Mouse (Mus musculus) heart, postnatal 0 days (tissue): ENCODE data around the gene Rbm47.

ENCODE experiments used
- CTCF ChIP-seq: IDR thresholded peaks from 2 replicates; pipeline ENCODE4 v1.5.1; 2016; ENCODE audit warnings: antibody characterized with exemption, control low read depth, low read depth
- EP300 ChIP-seq: IDR thresholded peaks from 2 replicates; pipeline ENCODE4 v1.6.1; 2016; ENCODE audit warnings: antibody characterized with exemption, low read depth

DNA sequence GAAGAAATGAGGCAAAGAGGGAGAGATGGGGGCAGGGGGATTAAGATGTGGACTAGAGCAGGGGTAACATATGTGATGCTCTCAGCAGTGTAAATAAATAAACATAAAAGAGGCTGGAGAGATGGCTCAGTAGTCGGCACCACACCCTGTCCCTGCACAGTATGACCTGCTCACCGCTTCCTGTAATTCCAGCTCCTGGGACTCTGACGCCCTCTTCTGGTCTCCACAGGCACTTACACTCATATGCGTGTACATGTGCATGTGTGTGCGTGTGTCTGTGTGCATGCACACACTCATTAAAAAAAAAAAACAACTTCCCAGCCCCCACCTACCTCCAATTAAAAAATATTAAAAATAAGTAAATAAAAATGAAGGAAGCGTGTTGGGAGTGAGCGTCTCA is 38.3 kb downstream of the Rbm47 start:
- TF ChIP-seq CTCF = no peak
- TF ChIP-seq EP300 = no peak
